Mouse (Mus musculus) liver, embryonic 14.5 days (tissue): ENCODE results near the gene Gm5105. TPM values are rescaled to one million over a fixed set of nuclear protein-coding genes. Genes with fewer than 3 reads are reported as not detected.

Experiments used
- ATAC-seq: fragments of 200-750 bp; cut with Nextera tagmentation; 2 replicates; pipeline ENCODE4 v1.8.0; 2017; ENCODE audit warnings: moderate number of reproducible peaks, mild to moderate bottlenecking, moderate library complexity; ENCODE audit not compliant: insufficient read depth
- DNase-seq, 3 experiments: peaks; one replicate each; pipeline ENCODE4 v3.0.0-alpha.2; 2012 to 2013; ENCODE audit warnings: low read depth in 3 of 3, low spot score in 3 of 3
- H3K27ac ChIP-seq: fragments of 300-500 bp; sonication (generic); 2 replicates; pipeline ENCODE4 v1.5.1; 2014; ENCODE audit warnings: moderate library complexity, mild to moderate bottlenecking, control low read depth, inconsistent platforms
- H3K27me3 ChIP-seq: fragments of 300-500 bp; sonication (generic); 2 replicates; pipeline ENCODE4 v1.6.1; 2014; ENCODE audit warnings: mild to moderate bottlenecking, low read length, moderate library complexity; ENCODE audit not compliant: control insufficient read depth, insufficient read depth
- H3K36me3 ChIP-seq: fragments of 300-500 bp; sonication (generic); replicated peaks from 2 replicates; pipeline ENCODE4 v1.6.1; 2014; ENCODE audit warnings: low read depth; ENCODE audit not compliant: control insufficient read depth, insufficient read depth
- H3K4me1 ChIP-seq, 2 experiments: fragments of 200-500 bp in 1 of 2; fragments of 300-500 bp in 1 of 2; sonication (generic) in 1 of 2; replicated peaks; 2 replicates each; pipeline ENCODE4 v1.6.1; 2012 to 2014; ENCODE audit warnings: antibody characterized with exemption in 1 of 2, inconsistent platforms in 1 of 2, low read length in 1 of 2; ENCODE audit not compliant: control insufficient read depth in 2 of 2, insufficient read depth in 2 of 2
- H3K4me2 ChIP-seq: fragments of 300-500 bp; sonication (generic); 2 replicates; pipeline ENCODE4 v1.6.1; 2014; ENCODE audit warnings: low read depth, mild to moderate bottlenecking, control low read depth, moderate library complexity
- H3K4me3 ChIP-seq, 2 experiments: fragments of 200-500 bp in 1 of 2; fragments of 300-500 bp in 1 of 2; sonication (generic) in 1 of 2; 2 replicates each; pipeline ENCODE4 v1.5.1; 2012 to 2014; ENCODE audit warnings: low read depth in 2 of 2, low read length in 2 of 2, mild to moderate bottlenecking in 2 of 2, control low read depth in 1 of 2, inconsistent platforms in 1 of 2, moderate library complexity in 1 of 2; ENCODE audit not compliant: insufficient read depth in 1 of 2
- H3K9ac ChIP-seq: fragments of 300-500 bp; sonication (generic); replicated peaks from 2 replicates; pipeline ENCODE4 v1.6.1; 2014; ENCODE audit warnings: mild to moderate bottlenecking, control low read depth, moderate library complexity
- H3K9me3 ChIP-seq: fragments of 300-500 bp; sonication (generic); 2 replicates; pipeline ENCODE4 v1.6.1; 2016; ENCODE audit warnings: low read length, mixed read lengths; ENCODE audit not compliant: control insufficient read depth
- CTCF ChIP-seq: IDR thresholded peaks from 2 replicates; pipeline ENCODE4 v1.5.1; 2016; ENCODE audit warnings: antibody characterized with exemption, low read depth, control low read depth
- EP300 ChIP-seq: IDR thresholded peaks from 2 replicates; pipeline ENCODE4 v1.6.1; 2016; ENCODE audit warnings: antibody characterized with exemption, low read depth
- WGBS: fragments of 180-500 bp; shearing (Covaris S2); extraction: QIAGEN DNeasy Blood & Tissue Kit; methylation state at CpG from one replicate; pipeline ENCODE4 v1.1.7; 2014; ENCODE audit not compliant: insufficient replicate concordance; 5-methylcytosine and 5-hydroxymethylcytosine counted together
- polyA plus RNA-seq, 2 experiments: library from polyadenylated mRNA; depleted of rRNA in 1 of 2; stranded (reverse) in 1 of 2; unstranded in 1 of 2; fragments of >200 nt; fragmentation: Nextera tagmentation in 1 of 2; extraction: Ambion mirVana in 1 of 2; gene quantifications; 2 replicates each; pipeline versions ENCODE4 v1.2.1 to v1.2.3; 2012 to 2014

Gm5105 gene
- polyA plus RNA-seq, 2 experiments = not detected

GRCm38 (mm10) chr3:138056976-138057375 lies 10.2 kb downstream of the Gm5105 start:
- no peak overlapping the region for H3K27ac ChIP-seq
- peaks cover 0 to 9% of the 10 kb centered on the region in 2 experiments; a peak in 2 of 4 replicates for H3K4me1 ChIP-seq
- WGBS = 69% methylated on average over 7 of the region's 7 CpGs
- no peak for ATAC-seq
- DNase-seq = no peak
- no peaks in the 10 kb centered on the region for H3K27me3 ChIP-seq
- no peaks in the 10 kb centered on the region for H3K9me3 ChIP-seq
- H3K4me3 ChIP-seq = no peak overlapping the region
- no peaks in the 10 kb centered on the region for H3K36me3 ChIP-seq
- H3K4me2 ChIP-seq = no peak overlapping the region
- no peak overlapping the region for H3K9ac ChIP-seq
- TF ChIP-seq EP300 (no peak), CTCF (no peak)

- Histone ChIP-seq H3K36me3 (no peaks in the 10 kb centered on the region), H3K4me1 (peaks cover 0 to 2% of the 10 kb centered on the region in 2 experiments; a peak in 1 of 4 replicates), H3K4me3 (no peak overlapping the region), H3K9me3 (no peaks in the 10 kb centered on the region), H3K27me3 (no peaks in the 10 kb centered on the region), H3K27ac (no peak overlapping the region), H3K9ac (no peak overlapping the region), H3K4me2 (no peak overlapping the region)
- ATAC-seq (no peak), DNase-seq (no peak)
- TF ChIP-seq EP300 (no peak), CTCF (no peak)
- WGBS = 26% methylated on average over 4 of the region's 4 CpGs
Measured at GRCm38 (mm10) chr3:138053969-138054368, 13.2 kb downstream of the Gm5105 start.

GRCm38 (mm10) chr3:138051431-138051830 lies 15.8 kb downstream of the Gm5105 start:
- 52% methylated on average over 3 of the region's 3 CpGs for WGBS

GRCm38 (mm10) chr3:138050772-138051171 lies 16.4 kb downstream of the Gm5105 start:
- 58% methylated on average over 11 of the region's 11 CpGs for WGBS
- Histone ChIP-seq H3K27ac (no peak overlapping the region), H3K27me3 (no peaks in the 10 kb centered on the region), H3K4me3 (no peak overlapping the region), H3K4me2 (no peak overlapping the region), H3K4me1 (peaks cover 0 to 2% of the 10 kb centered on the region in 2 experiments; a peak in 1 of 4 replicates), H3K9ac (no peak overlapping the region), H3K9me3 (no peaks in the 10 kb centered on the region), H3K36me3 (no peaks in the 10 kb centered on the region)
- TF ChIP-seq EP300 = no peak
- TF ChIP-seq CTCF = no peak
- no peak for DNase-seq
- ATAC-seq = no peak

More at GRCm38 (mm10) chr3:138051431-138051830, 15.8 kb downstream of the Gm5105 start:
- H3K27me3 ChIP-seq = no peaks in the 10 kb centered on the region
- ATAC-seq (no peak), DNase-seq (no peak)
- no peak overlapping the region for H3K4me2 ChIP-seq
- H3K9ac ChIP-seq = no peak overlapping the region
- H3K9me3 ChIP-seq = no peaks in the 10 kb centered on the region
- H3K27ac ChIP-seq = no peak overlapping the region
- H3K4me3 ChIP-seq = no peak overlapping the region
- H3K36me3 ChIP-seq = no peaks in the 10 kb centered on the region
- H3K4me1 ChIP-seq = peaks cover 0 to 2% of the 10 kb centered on the region in 2 experiments; a peak in 1 of 4 replicates
- no peak for TF ChIP-seq EP300

GRCm38 (mm10) chr3:138049555-138049954 lies 17.6 kb downstream of the Gm5105 start:
- ATAC-seq = no peak
- Histone ChIP-seq H3K9me3 (no peaks in the 10 kb centered on the region), H3K4me1 (peaks cover 0 to 2% of the 10 kb centered on the region in 2 experiments; a peak in 1 of 4 replicates), H3K9ac (no peak overlapping the region), H3K36me3 (no peaks in the 10 kb centered on the region), H3K27ac (no peak overlapping the region), H3K27me3 (no peaks in the 10 kb centered on the region), H3K4me3 (no peak overlapping the region), H3K4me2 (no peak overlapping the region)
- no peak for DNase-seq
- 72% methylated on average over 6 of the region's 6 CpGs for WGBS
- TF ChIP-seq CTCF (no peak), EP300 (no peak)
